Mouse (Mus musculus) bone marrow macrophage, adult 2 months (primary cell): Measurements from ENCODE around the gene Erich3.

Experiments
- CTCF ChIP-seq: IDR thresholded peaks from 2 replicates; pipeline ENCODE4 v1.5.1; 2012; ENCODE audit warnings: low read depth, mild to moderate bottlenecking, low read length, moderate library complexity
- POLR2A ChIP-seq: IDR thresholded peaks from 2 replicates; pipeline ENCODE4 v1.6.1; 2012; ENCODE audit warnings: mild to moderate bottlenecking, low read depth, low read length, borderline replicate concordance

DNA sequence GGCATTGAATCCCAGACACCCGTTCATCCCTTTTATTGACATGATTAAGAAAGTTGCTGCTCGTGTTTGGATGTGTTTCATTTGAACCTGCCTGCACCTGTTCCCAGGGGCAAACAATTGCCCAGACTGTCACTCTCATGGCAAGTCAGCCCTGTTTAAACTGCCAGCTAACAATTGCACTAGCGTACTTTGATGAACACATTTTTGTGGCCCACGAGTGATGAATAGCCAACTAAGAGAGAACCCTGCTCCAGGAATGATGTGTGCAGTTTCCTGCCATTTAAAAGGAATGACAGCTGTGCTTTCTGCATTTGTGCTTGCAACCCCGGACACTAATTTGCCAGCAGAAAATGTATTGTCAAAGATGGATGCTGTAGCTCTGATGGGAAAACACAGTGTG is 79.3 kb downstream of the Erich3 start:
- TF ChIP-seq POLR2A (no peak), CTCF (no peak)
